Mouse (Mus musculus) stomach, embryonic 14.5 days (tissue): ENCODE measurements at regions not wholly inside any gene's neighbourhood (a gene's known extent, or its start where the extent isn't known, plus 50 kb on each side); places are given as distances from the start of the nearest gene placed in this dataset.

Source experiments
- ATAC-seq: fragments of 200-750 bp; cut with Nextera tagmentation; 2 replicates; pipeline ENCODE4 v1.8.0; 2017; ENCODE audit warnings: low read depth, moderate TSS enrichment; ENCODE audit not compliant: insufficient number of reproducible peaks, insufficient read depth, low FRiP score
- H3K27ac ChIP-seq: fragments of 300-500 bp; sonication (generic); 2 replicates; pipeline ENCODE4 v1.5.1; 2014; ENCODE audit warnings: mild to moderate bottlenecking, low read length, moderate library complexity, mixed read lengths
- H3K27me3 ChIP-seq: fragments of 300-500 bp; sonication (generic); 2 replicates; pipeline ENCODE4 v1.6.1; 2014; ENCODE audit warnings: low read length, control low read depth, mixed read lengths; ENCODE audit not compliant: control insufficient read depth, insufficient read depth
- H3K36me3 ChIP-seq: fragments of 300-500 bp; sonication (generic); 2 replicates; pipeline ENCODE4 v1.6.1; 2014; ENCODE audit warnings: mild to moderate bottlenecking, control low read depth, low read length, moderate library complexity, mixed read lengths; ENCODE audit not compliant: control insufficient read depth, insufficient read depth
- H3K4me1 ChIP-seq: fragments of 300-500 bp; sonication (generic); 2 replicates; pipeline ENCODE4 v1.6.1; 2014; ENCODE audit warnings: low read length, control low read depth, mixed read lengths; ENCODE audit not compliant: control insufficient read depth, insufficient read depth
- H3K4me2 ChIP-seq: fragments of 300-500 bp; sonication (generic); replicated peaks from 2 replicates; pipeline ENCODE4 v1.6.1; 2014; ENCODE audit warnings: low read depth, low read length, control low read depth
- H3K4me3 ChIP-seq: fragments of 300-500 bp; sonication (generic); 2 replicates; pipeline ENCODE4 v1.5.1; 2014; ENCODE audit warnings: low read depth, low read length, control low read depth
- H3K9ac ChIP-seq: fragments of 300-500 bp; sonication (generic); replicated peaks from 2 replicates; pipeline ENCODE4 v1.6.1; 2014; ENCODE audit warnings: low read depth, mild to moderate bottlenecking, control low read depth, low read length, moderate library complexity, mixed read lengths
- H3K9me3 ChIP-seq: fragments of 300-500 bp; sonication (generic); 2 replicates; pipeline ENCODE4 v1.6.1; 2016; ENCODE audit warnings: low read depth, low read length, control low read depth; ENCODE audit not compliant: control insufficient read depth
- WGBS: fragments of 180-500 bp; shearing (Covaris S2); extraction: QIAGEN DNeasy Blood & Tissue Kit; methylation state at CpG from one replicate; pipeline ENCODE4 v1.1.7; 2014; 5-methylcytosine and 5-hydroxymethylcytosine counted together

- Histone ChIP-seq H3K36me3 (no peaks in the 10 kb centered on the region), H3K4me3 (no peak overlapping the region), H3K27me3 (no peaks in the 10 kb centered on the region), H3K9me3 (no peaks in the 10 kb centered on the region), H3K9ac (no peak overlapping the region), H3K27ac (no peak overlapping the region), H3K4me1 (no peaks in the 10 kb centered on the region), H3K4me2 (no peak overlapping the region)
- WGBS: 88% methylated on average over 10 of the region's 10 CpGs
- no peak for ATAC-seq
Observed at GRCm38 (mm10) chr14:111283681-111284461, 391.0 kb upstream of the Slitrk5 start.

- no peaks in the 10 kb centered on the region for H3K9me3 ChIP-seq
- H3K36me3 ChIP-seq: no peaks in the 10 kb centered on the region
- H3K4me3 ChIP-seq: no peak overlapping the region
- H3K4me2 ChIP-seq: no peak overlapping the region
- no peak overlapping the region for H3K9ac ChIP-seq
- H3K4me1 ChIP-seq: no peaks in the 10 kb centered on the region
- ATAC-seq: no peak
- no peak overlapping the region for H3K27ac ChIP-seq
- 52% methylated on average over 1 of the region's 1 CpGs for WGBS
- H3K27me3 ChIP-seq: no peaks in the 10 kb centered on the region
Observed at GRCm38 (mm10) chr14:111285981-111286380, 388.9 kb upstream of the Slitrk5 start.

GRCm38 (mm10) chr14:111295521-111295920 lies 379.4 kb upstream of the Slitrk5 start:
- Histone ChIP-seq H3K4me2 (no peak overlapping the region), H3K9ac (no peak overlapping the region), H3K27ac (no peak overlapping the region), H3K4me3 (no peak overlapping the region), H3K36me3 (no peaks in the 10 kb centered on the region), H3K9me3 (no peaks in the 10 kb centered on the region), H3K4me1 (no peaks in the 10 kb centered on the region), H3K27me3 (no peaks in the 10 kb centered on the region)
- 81% methylated on average over 3 of the region's 3 CpGs for WGBS
- no peak for ATAC-seq

- H3K9me3 ChIP-seq: no peaks in the 10 kb centered on the region
- H3K9ac ChIP-seq: no peak overlapping the region
- ATAC-seq: no peak
- H3K4me3 ChIP-seq: no peak overlapping the region
- H3K27ac ChIP-seq: no peak overlapping the region
- no peaks in the 10 kb centered on the region for H3K27me3 ChIP-seq
- no peak overlapping the region for H3K4me2 ChIP-seq
- H3K36me3 ChIP-seq: no peaks in the 10 kb centered on the region
- no peaks in the 10 kb centered on the region for H3K4me1 ChIP-seq
Observed at GRCm38 (mm10) chr14:111297796-111298195, 377.1 kb upstream of the Slitrk5 start.

- H3K9ac ChIP-seq: no peak overlapping the region
- no peak overlapping the region for H3K27ac ChIP-seq
- no peaks in the 10 kb centered on the region for H3K9me3 ChIP-seq
- H3K36me3 ChIP-seq: no peaks in the 10 kb centered on the region
- no peaks in the 10 kb centered on the region for H3K4me1 ChIP-seq
- H3K4me3 ChIP-seq: no peak overlapping the region
- no peak for ATAC-seq
- WGBS: 91% methylated on average over 3 of the region's 3 CpGs
- H3K27me3 ChIP-seq: no peaks in the 10 kb centered on the region
- no peak overlapping the region for H3K4me2 ChIP-seq
Observed at GRCm38 (mm10) chr14:111330570-111330969, 344.3 kb upstream of the Slitrk5 start.

- 76% methylated on average over 5 of the region's 5 CpGs for WGBS
- H3K9me3 ChIP-seq: no peaks in the 10 kb centered on the region
- H3K27ac ChIP-seq: no peak overlapping the region
- H3K9ac ChIP-seq: no peak overlapping the region
- ATAC-seq: no peak
- H3K4me1 ChIP-seq: no peaks in the 10 kb centered on the region
- no peak overlapping the region for H3K4me2 ChIP-seq
- H3K36me3 ChIP-seq: no peaks in the 10 kb centered on the region
- H3K27me3 ChIP-seq: no peaks in the 10 kb centered on the region
- no peak overlapping the region for H3K4me3 ChIP-seq
Observed at GRCm38 (mm10) chr14:111353518-111353917, 321.4 kb upstream of the Slitrk5 start.

- no peak overlapping the region for H3K27ac ChIP-seq
- no peak for ATAC-seq
- no peaks in the 10 kb centered on the region for H3K4me1 ChIP-seq
- WGBS: 66% methylated on average over 1 of the region's 1 CpGs
- no peaks in the 10 kb centered on the region for H3K9me3 ChIP-seq
- no peaks in the 10 kb centered on the region for H3K27me3 ChIP-seq
- H3K4me2 ChIP-seq: no peak overlapping the region
- no peak overlapping the region for H3K9ac ChIP-seq
- no peaks in the 10 kb centered on the region for H3K36me3 ChIP-seq
- no peak overlapping the region for H3K4me3 ChIP-seq
Observed at GRCm38 (mm10) chr14:111396803-111397202, 278.1 kb upstream of the Slitrk5 start.

DNA sequence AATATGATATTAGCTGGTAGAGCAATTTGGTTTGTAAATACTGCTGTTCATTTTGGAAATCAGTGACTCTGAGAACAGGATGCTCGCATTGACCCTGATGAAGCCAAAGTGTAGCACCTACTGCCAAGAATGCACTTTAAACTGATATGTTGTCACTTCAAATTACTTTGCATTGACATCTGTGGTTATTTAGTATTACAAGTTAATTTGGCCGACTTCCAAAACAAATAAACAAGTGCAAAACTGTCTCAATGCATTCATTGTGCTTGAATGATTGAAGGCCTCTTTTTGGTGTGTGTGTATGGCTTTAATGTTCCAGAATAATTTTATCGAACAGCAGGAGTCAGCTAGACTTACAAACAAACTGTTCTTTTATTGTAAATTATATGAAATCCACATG lies 274.1 kb upstream of the Slitrk5 start:
- Histone ChIP-seq H3K36me3 (no peaks in the 10 kb centered on the region), H3K27me3 (no peaks in the 10 kb centered on the region), H3K9ac (no peak overlapping the region), H3K4me2 (no peak overlapping the region), H3K4me1 (no peaks in the 10 kb centered on the region), H3K9me3 (no peaks in the 10 kb centered on the region), H3K27ac (no peak overlapping the region), H3K4me3 (no peak overlapping the region)
- 53% methylated on average over 3 of the region's 3 CpGs for WGBS
- no peak for ATAC-seq

DNA sequence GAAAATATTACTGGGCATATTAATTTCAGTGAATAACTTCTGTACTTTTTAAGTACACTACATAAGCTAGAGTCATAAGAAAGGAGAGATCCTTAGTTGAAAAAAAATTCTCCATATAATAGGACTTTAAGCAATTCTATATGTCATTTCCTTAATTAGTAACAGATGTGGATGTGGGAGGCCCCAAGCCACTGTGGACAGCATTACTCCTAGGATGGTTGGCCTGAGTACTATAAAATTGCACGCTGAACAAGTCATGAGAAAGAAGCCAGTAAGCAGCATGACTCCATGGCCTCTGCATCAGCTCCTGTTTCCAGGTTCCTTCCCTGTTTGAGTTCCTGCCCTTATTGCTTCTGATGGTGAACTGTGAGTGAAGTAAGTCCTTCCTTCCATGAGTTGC lies 272.4 kb upstream of the Slitrk5 start:
- Histone ChIP-seq H3K27ac (no peak overlapping the region), H3K36me3 (no peaks in the 10 kb centered on the region), H3K27me3 (no peaks in the 10 kb centered on the region), H3K4me3 (no peak overlapping the region), H3K9ac (no peak overlapping the region), H3K9me3 (no peaks in the 10 kb centered on the region), H3K4me2 (no peak overlapping the region), H3K4me1 (no peaks in the 10 kb centered on the region)
- ATAC-seq: no peak
- 73% methylated on average over 1 of the region's 1 CpGs for WGBS
